Mouse (Mus musculus) NIH3T3 (cell line): Measurements from ENCODE around the gene Nrcam.

Experiments
- DNase-seq: peaks from one replicate; pipeline ENCODE4 v3.0.0-alpha.2; 2012; ENCODE audit warnings: low read depth

The Nrcam gene

GRCm38 (mm10) chr12:44519440-44520141 is 190.9 kb downstream of the Nrcam start:
- DNase-seq, result no peak

DNA sequence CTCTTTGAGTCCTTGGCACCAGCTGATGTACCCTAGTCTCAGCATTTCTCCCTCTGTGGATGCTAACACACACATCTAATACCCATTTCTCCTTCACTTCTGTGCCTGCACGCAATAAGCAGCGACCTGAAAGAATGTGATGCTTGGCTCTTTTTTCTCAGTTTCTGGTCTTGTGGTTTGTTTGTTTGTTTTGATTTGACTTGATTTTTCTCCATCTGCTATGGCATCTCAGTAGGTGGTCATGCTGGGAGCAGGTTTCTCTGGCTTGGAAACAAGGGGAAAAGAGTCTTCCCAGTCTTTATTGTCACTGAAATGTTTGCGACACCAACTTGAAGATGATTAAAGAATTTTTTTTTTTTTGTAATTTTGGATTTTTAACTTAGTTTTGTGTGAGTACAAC is 192.8 kb downstream of the Nrcam start:
- no peak for DNase-seq

GRCm38 (mm10) chr12:44524621-44525565 is 196.2 kb downstream of the Nrcam start:
- DNase-seq, result peak; percentile 19

GRCm38 (mm10) chr12:44528391-44529016 is 199.8 kb downstream of the Nrcam start:
- DNase-seq, result no peak

DNA sequence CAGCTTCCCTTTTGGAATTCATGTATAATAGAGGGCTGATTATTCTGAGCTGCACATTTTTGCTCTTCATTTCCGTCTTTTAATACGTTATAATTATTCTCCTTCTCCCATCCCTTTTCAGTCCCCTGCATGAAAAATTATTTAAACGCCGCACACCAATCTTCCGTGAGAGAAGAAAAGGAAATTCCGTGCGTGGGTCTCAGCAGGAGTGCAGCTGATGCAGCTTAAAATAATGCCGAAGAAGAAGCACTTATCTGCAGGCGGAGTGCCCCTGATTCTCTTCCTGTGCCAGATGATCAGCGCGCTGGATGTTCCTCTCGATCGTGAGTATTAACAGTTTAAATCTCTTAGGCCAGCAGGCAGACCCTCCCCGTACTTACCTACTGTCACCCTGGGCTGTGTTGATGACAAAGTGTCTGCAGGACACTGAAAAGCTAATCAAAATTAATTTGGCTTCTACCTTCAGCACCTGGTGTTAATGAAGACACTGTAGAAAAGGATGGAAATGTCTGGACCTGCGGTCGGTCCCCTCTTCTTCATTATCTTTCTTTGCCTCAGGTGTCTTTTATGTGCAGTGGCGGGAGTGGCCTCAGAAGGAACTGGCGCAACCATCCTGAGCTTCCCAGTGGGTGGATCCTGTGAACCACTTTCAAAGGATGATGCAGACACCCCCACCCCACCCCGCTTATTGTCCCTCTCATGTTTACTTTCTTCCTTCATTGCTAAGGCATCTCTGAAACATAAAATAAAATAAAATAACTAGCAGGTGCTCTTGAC is 203.8 kb downstream of the Nrcam start:
- no peak for DNase-seq

DNA sequence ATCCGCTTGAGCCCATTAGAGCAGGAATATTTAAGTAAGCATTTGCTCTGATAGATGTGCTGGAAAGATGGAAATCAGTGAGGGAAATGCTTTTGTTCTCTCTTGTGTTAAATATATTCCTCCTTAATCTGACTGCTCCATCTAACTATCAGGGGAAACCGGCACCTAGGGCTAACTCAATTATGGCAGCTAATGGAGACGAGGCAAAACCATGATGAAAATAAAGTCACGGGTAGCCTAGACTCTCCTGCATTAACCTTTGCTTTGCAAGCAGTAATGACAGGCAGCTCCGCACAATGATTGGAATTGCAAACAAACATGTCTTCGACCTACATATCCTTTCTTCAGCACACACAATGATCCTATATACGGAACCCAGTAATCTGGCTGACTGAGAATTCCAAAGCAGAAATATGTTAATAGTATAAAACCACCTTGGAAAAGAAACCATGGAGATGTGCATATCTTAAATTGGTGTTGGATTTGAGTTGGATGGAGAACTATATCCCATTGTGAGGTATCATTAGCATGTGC is 205.5 kb downstream of the Nrcam start:
- no peak for DNase-seq

DNA sequence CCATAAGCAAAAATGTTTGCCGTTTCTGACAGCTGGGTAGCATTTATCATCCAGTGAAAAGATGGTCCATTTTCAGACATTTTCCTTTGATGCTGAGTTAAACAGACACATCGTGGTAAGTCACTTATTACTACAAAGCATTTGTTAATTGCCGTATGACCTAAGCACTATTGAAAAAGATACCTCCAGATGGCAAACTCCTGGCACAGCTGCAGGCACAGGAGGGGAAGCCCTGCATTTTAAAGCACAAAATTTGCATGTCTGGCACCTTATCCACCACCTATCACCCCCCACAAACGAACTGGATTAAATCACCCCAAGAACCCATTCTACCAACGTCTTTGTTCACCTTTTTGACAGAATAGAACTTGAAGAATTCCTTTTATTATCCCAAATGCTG is 206.9 kb downstream of the Nrcam start:
- DNase-seq, result no peak

DNA sequence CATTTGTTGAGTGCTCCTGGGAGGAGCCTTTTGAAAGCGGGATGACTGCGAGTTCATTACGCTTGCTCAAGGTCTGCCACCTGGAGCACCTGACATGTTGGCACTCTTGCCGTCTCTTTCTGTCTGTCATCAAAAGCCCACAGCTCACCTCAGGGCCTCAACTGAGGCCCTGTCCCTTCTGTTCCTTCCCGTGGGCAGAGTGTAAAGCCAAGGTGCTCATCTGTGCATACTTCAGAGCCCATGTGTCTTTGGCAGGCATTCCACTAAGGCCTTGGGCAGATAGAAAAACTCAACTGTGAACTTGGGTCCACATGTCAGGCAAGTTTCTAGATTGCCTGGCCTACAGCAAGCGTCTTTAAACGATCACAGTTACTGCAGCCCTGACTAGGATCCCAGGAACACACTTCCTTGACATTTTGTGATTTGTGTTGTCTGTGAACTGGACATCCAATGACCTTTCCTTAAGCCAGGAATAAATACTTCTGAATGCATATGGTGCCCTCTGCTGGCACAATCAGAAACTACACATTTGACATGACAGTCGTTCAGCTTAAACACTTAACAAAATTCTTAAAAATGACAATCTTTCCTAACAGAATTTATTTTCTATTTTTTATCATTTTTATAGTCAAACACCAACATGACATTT is 219.2 kb downstream of the Nrcam start:
- DNase-seq, result peak; percentile 82

- DNase-seq, result no peak
Observed at GRCm38 (mm10) chr12:44548465-44548864, 219.8 kb downstream of the Nrcam start.

DNA sequence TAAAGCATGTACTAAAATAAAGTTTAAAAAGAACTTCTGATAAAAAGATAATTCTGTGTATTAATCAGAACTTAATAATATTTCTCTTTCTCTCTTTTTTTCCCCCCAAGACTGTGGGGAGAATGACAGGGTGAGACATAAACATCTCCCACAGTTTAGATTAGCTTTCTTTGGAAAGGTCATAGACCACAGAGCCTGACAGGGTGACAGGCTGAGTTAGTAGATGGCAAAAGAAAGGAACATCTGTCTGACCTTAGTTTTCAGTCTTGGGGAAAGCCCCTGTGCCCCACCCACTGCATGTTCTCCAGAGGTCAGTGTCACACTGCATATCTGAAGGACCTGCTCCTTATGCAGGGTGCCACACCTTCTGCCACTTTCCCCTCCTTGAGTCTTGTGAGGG is 222.9 kb downstream of the Nrcam start:
- no peak for DNase-seq

GRCm38 (mm10) chr12:44554051-44554450 is 225.4 kb downstream of the Nrcam start:
- no peak for DNase-seq

DNA sequence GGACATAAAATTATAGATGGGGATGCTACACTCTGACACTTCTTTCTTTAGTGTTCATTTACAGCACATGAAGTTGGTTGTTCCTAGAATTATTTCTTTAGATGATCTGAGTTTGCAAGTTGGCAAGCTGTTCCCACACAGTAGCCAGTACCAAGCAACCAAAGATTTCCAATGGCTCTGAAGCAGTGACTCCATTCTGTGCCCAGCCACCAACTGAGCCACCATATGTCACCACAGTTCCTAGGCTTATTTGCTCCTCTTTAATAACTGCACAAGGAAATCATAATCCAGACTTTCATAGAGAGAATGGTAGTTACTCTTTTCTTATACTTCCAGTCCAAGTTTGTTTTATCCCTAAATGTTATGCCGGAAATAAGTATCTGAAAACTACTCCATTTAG is 226.1 kb downstream of the Nrcam start:
- no peak for DNase-seq

- DNase-seq, result no peak
Observed at GRCm38 (mm10) chr12:44560002-44560401, 231.3 kb downstream of the Nrcam start.

DNA sequence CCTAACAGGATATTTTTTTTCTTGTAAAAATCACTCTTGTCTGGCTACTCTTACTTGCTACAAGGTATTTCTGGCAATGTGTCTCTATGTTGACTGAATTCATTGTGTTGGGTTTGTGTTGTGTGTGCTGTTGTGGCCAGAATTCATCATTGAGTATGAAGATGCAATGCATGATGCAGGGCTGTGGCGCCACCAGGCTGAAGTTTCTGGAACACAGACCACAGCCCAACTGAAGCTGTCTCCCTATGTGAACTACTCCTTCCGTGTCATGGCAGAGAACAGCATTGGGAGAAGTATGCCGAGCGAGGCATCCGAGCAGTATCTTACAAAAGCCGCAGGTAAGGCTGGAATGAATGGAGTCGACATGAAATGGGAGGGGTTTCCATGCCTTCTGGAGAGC is 241.4 kb downstream of the Nrcam start:
- no peak for DNase-seq

- DNase-seq, result peak; percentile 62
Observed at GRCm38 (mm10) chr12:44572664-44573063, 244.0 kb downstream of the Nrcam start.

DNA sequence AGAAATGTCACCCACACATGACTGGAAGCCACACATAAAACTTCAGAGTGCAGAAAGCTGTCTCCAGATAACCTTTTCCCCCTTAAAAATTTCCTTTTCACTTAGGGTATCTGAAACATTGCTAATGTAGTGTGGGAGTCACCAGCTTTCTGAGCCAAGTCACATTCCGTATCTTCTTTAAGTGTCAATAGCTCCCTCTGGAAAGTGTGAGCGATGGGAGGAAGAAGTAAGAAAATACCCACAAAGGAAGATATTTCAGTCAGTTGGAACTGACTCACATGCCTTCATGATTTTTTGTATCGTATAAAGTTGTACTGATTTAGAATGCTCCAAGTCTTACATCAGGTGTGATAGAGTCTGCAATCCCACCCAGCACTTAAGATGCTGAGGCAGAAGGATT is 245.5 kb downstream of the Nrcam start:
- no peak for DNase-seq

- DNase-seq, result peak; percentile 55
Observed at GRCm38 (mm10) chr12:44601410-44602149, 272.9 kb downstream of the Nrcam start.

- DNase-seq, result no peak
Observed at GRCm38 (mm10) chr12:44602269-44602957, 273.7 kb downstream of the Nrcam start.

GRCm38 (mm10) chr12:44602958-44603331 is 274.3 kb downstream of the Nrcam start:
- DNase-seq, result no peak

DNA sequence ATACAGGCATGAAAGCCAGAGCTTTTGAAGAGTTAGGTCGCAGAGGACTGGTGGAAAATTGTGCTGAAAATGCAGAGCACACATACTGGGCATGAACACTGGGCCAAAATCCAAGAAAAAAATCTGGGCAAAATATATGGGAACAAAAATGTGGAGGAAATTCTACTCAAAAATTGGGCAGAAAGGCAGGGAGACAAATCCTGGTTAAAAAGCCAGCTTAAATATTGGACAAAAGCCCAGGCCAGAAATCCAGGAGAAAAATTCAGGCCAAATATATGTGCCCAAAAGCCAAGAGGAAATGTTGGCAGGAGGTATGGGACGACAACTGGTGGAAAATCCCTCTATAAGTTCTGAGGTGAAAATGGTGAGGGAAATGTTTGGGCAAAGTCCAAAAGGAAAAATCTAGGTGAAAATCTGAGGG is 288.3 kb downstream of the Nrcam start:
- no peak for DNase-seq
